ENCODE assay signal across 15 mouse cellular contexts in the genomic region with DNA sequence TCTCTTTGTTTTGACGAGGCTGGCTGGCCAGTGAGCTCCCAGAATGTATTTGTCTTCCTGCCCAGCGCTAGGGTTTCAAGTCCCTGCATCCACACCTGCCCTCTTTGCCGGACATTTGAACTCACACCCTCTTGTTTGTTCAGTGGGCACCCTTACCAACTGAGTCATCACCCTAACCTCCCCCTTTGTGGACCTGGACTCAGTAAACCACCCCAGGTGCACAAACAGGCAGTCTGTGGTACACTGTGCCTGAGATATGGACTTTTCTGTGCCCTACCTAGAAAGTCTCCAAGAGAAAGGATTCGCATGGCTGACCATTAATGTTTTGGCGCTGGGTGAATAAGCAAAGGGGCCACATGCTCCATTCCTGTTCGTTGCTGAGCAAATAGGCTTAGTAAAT.
"Had no signal": no experiment of that assay in that cellular context is flagged by ENCODE, and none has a peak within 500 bp of the region (broad histone marks: within the 10 kb centered on the region; RNA-seq: fewer than 3 reads in every experiment).

No protein-coding gene starts in this region.

- DNase-seq: kidney, adult 18-20 months; kidney, postnatal 14 days; left cerebral cortex, postnatal 4 days; liver, postnatal 0 days; lung, embryonic 14.5 days; thymus, adult 18-20 months; thymus, postnatal 36 days had no signal

- H3K4me2 ChIP-seq: intestine, embryonic 15.5 days; limb, embryonic 12.5 days; limb, embryonic 15.5 days; liver, embryonic 11.5 days; lung, embryonic 14.5 days; midbrain, embryonic 13.5 days had no signal

- H3K4me3 ChIP-seq: intestine, embryonic 15.5 days; limb, embryonic 12.5 days; limb, embryonic 15.5 days; midbrain, embryonic 13.5 days had no signal

- ATAC-seq: intestine, embryonic 15.5 days; liver, postnatal 0 days; lung, postnatal 0 days; midbrain, embryonic 13.5 days had no signal

- H3K36me3 ChIP-seq: intestine, embryonic 15.5 days; limb, embryonic 12.5 days; limb, embryonic 15.5 days; midbrain, embryonic 13.5 days had no signal

- H3K4me1 ChIP-seq: intestine, embryonic 15.5 days; limb, embryonic 12.5 days; limb, embryonic 15.5 days; midbrain, embryonic 13.5 days had no signal

- H3K27me3 ChIP-seq: intestine, embryonic 15.5 days; limb, embryonic 12.5 days; limb, embryonic 15.5 days; midbrain, embryonic 13.5 days had no signal

- H3K9me3 ChIP-seq: intestine, embryonic 15.5 days; limb, embryonic 12.5 days; limb, embryonic 15.5 days; midbrain, embryonic 13.5 days had no signal

- H3K27ac ChIP-seq: intestine, embryonic 15.5 days; limb, embryonic 12.5 days; limb, embryonic 15.5 days; liver, embryonic 14.5 days; macrophage; midbrain, embryonic 13.5 days had no signal

- H3K9ac ChIP-seq: intestine, embryonic 15.5 days; limb, embryonic 12.5 days; limb, embryonic 15.5 days; liver, embryonic 14.5 days; liver, postnatal 0 days; lung, embryonic 14.5 days; midbrain, embryonic 13.5 days had no signal
